Mouse (Mus musculus): ENCODE data around the gene Mmp7. TPM values are rescaled to one million over a fixed set of nuclear protein-coding genes. Genes with fewer than 3 reads are reported as not detected.

The Mmp7 gene
- total and polyA plus RNA-seq, 3 experiments = not detected

DNA sequence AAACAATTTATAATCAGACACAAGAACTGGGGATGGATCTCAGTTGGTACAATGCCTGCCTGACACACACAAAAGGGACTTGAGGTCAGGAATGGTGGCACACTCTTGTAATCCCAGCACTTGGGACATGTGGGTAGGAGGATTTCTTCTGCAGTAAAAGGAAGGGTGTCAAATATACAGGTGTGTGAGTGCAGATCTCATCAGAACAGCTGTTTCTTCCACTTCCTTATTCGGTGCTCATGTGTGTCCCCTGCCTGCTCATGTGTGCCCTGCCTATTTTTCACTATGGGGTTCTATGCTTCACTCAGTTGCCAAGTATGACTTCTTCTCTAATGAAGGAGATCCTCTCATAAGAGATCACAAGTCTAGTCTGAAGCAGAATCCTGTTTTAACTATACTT is 50.8 kb downstream of the Mmp7 start:
- DNase-seq = no peak

- no peak for DNase-seq
These were observed 52.3 kb downstream of the Mmp7 start for GRCm38 (mm10) chr9:7744156-7744555.

GRCm38 (mm10) chr9:7748881-7749280 is 57.0 kb downstream of the Mmp7 start:
- DNase-seq = no peak

Other genes starting within 250 kb of the Mmp7 start
- gene Mmp3, start 246.3 kb upstream of the Mmp7 start, total RNA-seq (2021) = not detected
- gene Mmp3, start 246.3 kb upstream of the Mmp7 start, polyA plus RNA-seq (2012; rRNA removed) = 0.15 TPM in 1 of 2 replicates, not detected in the other
- not detected for gene Mmp10, start 189.7 kb upstream of the Mmp7 start, total RNA-seq (2021)
- gene Mmp10, start 189.7 kb upstream of the Mmp7 start, polyA plus RNA-seq (2012; rRNA removed) = not detected in 2 replicates
- gene Mmp8, start 133.6 kb upstream of the Mmp7 start, total RNA-seq (2021) = under 1 TPM in 1 of 2 experiments, not detected in 1; 0.78 TPM
- not detected in 2 replicates for gene Mmp8, start 133.6 kb upstream of the Mmp7 start, polyA plus RNA-seq (2012; rRNA removed)
- gene Mmp27, start 120.7 kb upstream of the Mmp7 start, total RNA-seq (2021) = 1 to 10 TPM in 1 of 2 experiments, under 1 TPM in 1; 0.21 to 9.2 TPM
- 0.08 TPM in 1 of 2 replicates, not detected in the other for gene Mmp27, start 120.7 kb upstream of the Mmp7 start, polyA plus RNA-seq (2012; rRNA removed)
- gene Mmp20, start 63.9 kb upstream of the Mmp7 start, total RNA-seq (2021) = not detected
- not detected in 2 replicates for gene Mmp20, start 63.9 kb upstream of the Mmp7 start, polyA plus RNA-seq (2012; rRNA removed)
- 100 to 1,000 TPM; 188 to 194 TPM for gene Tmem123, start 72.0 kb downstream of the Mmp7 start, total RNA-seq (2021)
- 84.6 and 132 TPM in 2 replicates for gene Tmem123, start 72.0 kb downstream of the Mmp7 start, polyA plus RNA-seq (2012; rRNA removed)
- gene Birc2, start 145.0 kb downstream of the Mmp7 start, total RNA-seq (2021) = 10 to 100 TPM; 39.8 to 46.1 TPM
- 9.0 and 19.5 TPM in 2 replicates for gene Birc2, start 145.0 kb downstream of the Mmp7 start, polyA plus RNA-seq (2012; rRNA removed)
- 10 to 100 TPM; 17.3 to 26.1 TPM for gene Birc3, start 181.1 kb downstream of the Mmp7 start, total RNA-seq (2021)
- 3.1 and 3.7 TPM in 2 replicates for gene Birc3, start 181.1 kb downstream of the Mmp7 start, polyA plus RNA-seq (2012; rRNA removed)